Mouse (Mus musculus): ENCODE results near the gene Rpusd4. TPM values are rescaled to one million over a fixed set of nuclear protein-coding genes. Genes with fewer than 3 reads are reported as not detected.

Rpusd4 gene
- 15.8 and 19.0 TPM in 2 replicates for polyA plus RNA-seq (2014; fragmentation: Nextera tagmentation; extraction: Ambion mirVana)

DNA sequence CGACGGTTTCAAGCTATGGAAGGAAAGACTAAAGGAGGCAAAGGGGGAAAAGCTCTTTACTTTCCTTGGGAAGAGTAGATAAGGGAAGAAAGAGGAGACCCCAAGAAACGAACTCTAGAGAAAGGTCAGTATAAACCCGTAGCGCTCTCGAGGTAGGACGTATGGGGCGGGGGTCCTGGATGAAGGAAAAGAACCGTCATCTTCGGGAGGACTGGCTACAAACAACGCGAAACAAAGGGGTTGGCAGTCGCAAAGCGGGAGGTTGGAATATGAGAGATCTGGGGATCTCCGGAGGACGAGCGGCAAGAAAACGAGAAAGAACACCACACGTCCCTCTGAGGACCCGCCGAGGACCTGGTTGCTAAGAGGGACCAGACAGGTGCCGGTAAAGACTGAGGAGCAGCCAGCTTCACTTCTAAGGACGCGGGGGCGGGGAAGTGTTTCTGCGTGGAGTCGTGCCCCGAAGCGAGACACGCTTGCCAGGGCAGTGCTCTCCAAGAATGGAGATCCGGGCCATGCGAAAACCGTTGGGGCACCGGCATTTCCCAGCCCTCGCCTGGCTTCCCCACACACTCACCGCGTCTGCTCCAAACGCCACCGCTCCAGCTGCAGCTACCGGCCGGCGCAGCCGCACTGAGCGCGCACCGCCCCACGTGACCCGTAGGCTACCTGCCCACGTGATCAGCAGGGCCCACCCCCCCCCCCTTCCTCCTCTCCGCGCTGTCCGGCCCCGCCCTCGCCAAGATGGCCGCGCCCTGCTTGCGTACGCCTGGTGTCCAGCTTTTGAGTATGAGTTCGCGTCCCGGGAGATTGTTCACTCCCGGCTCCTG lies at the start of gene Rpusd4, which contains the start of gene Fam118b:
Gene Rpusd4 (plus strand): TSS at position 720 of the 830 bp plus-strand sequence.
Gene Fam118b (minus strand): TSS at position 660 of the 830 bp plus-strand sequence.
- under 1% methylated on average over 62 of the region's 62 CpGs for WGBS
- H3K9ac ChIP-seq (replicated peaks; ENCODE audit: low read depth, low read length): peak within 1 kb of the TSS; percentile 83
- peak within 1 kb of the TSS; percentile 82 for H3K27ac ChIP-seq (ENCODE audit: low read depth, low read length)
- no peaks in the 10 kb centered on the region for H3K27me3 ChIP-seq (ENCODE audit: control insufficient read depth, insufficient read depth, low read length)
- peaks cover under 1% of the 10 kb centered on the region; the same call in 1 of the 2 replicates for H3K36me3 ChIP-seq (ENCODE audit: control insufficient read depth, insufficient read depth, low read length)
- peak; percentile 96 for ATAC-seq (ENCODE audit: low read depth)
- H3K4me2 ChIP-seq (ENCODE audit: low read depth, low read length): peak within 1 kb of the TSS; percentile 78
- peaks cover 9% of the 10 kb centered on the region; the same call in 1 of the 2 replicates for H3K4me1 ChIP-seq (ENCODE audit: control insufficient read depth, insufficient read depth, low read length)
- peak within 1 kb of the TSS; percentile 78 for H3K4me3 ChIP-seq (ENCODE audit: low read depth, low read length)
- H3K9me3 ChIP-seq (ENCODE audit: control insufficient read depth, low read length): no peaks in the 10 kb centered on the region

DNA sequence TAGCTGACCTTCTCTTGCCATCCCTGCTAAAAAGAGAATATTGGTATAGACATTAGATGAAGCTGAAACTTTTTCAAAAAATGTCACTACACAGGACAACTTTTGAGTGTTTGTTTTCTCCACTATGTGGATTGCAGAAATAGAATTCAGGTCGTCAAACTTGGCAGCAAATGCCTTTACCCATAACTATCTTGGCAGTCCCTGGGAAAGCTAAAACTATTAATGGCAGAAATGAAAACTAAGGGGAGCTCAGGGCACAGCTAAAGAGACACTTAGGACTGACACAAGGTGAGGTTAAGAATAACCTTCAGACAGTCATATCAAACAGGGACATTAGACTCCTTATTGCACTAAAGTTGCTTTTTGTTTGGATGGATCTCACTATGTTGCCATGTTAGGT lies 49.7 kb upstream of the Rpusd4 start:
- no peak for ATAC-seq (ENCODE audit: low read depth)
- Histone ChIP-seq H3K4me3 (ENCODE audit: low read depth, low read length) (no peak overlapping the region), H3K4me1 (ENCODE audit: control insufficient read depth, insufficient read depth, low read length) (no peaks in the 10 kb centered on the region), H3K27me3 (ENCODE audit: control insufficient read depth, insufficient read depth, low read length) (no peaks in the 10 kb centered on the region), H3K9ac (replicated peaks; ENCODE audit: low read depth, low read length) (no peak overlapping the region), H3K9me3 (ENCODE audit: control insufficient read depth, low read length) (no peaks in the 10 kb centered on the region), H3K36me3 (ENCODE audit: control insufficient read depth, insufficient read depth, low read length) (peaks cover 54% of the 10 kb centered on the region), H3K4me2 (ENCODE audit: low read depth, low read length) (no peak overlapping the region), H3K27ac (ENCODE audit: low read depth, low read length) (no peak overlapping the region)
- WGBS: 90% methylated on average over 1 of the region's 1 CpGs

DNA sequence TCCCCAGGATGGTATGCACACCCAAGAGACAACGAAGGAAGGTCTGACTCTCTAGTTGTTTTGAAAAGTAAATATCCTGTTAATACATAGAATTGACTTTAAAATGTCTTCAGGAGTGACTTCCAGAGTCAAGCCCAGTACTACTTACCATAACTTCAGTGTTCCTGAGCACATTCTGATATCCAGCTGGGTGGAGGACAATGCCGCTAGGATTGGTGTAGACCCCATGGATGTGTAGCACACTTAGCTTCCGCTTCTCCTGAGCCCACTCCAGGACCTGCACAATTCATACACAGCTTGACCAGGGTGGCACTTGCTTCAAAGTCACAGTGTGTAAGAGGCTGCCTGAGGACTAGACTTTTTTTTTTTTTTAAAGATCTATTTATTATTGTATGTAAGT lies 44.2 kb upstream of the Rpusd4 start:
- Histone ChIP-seq H3K27ac (ENCODE audit: low read depth, low read length) (no peak overlapping the region), H3K9me3 (ENCODE audit: control insufficient read depth, low read length) (no peaks in the 10 kb centered on the region), H3K4me1 (ENCODE audit: control insufficient read depth, insufficient read depth, low read length) (no peaks in the 10 kb centered on the region), H3K27me3 (ENCODE audit: control insufficient read depth, insufficient read depth, low read length) (no peaks in the 10 kb centered on the region), H3K4me2 (ENCODE audit: low read depth, low read length) (no peak overlapping the region), H3K36me3 (ENCODE audit: control insufficient read depth, insufficient read depth, low read length) (peaks cover 24% of the 10 kb centered on the region), H3K9ac (replicated peaks; ENCODE audit: low read depth, low read length) (no peak overlapping the region), H3K4me3 (ENCODE audit: low read depth, low read length) (no peak overlapping the region)
- 93% methylated on average over 3 of the region's 3 CpGs for WGBS
- ATAC-seq (ENCODE audit: low read depth): no peak

DNA sequence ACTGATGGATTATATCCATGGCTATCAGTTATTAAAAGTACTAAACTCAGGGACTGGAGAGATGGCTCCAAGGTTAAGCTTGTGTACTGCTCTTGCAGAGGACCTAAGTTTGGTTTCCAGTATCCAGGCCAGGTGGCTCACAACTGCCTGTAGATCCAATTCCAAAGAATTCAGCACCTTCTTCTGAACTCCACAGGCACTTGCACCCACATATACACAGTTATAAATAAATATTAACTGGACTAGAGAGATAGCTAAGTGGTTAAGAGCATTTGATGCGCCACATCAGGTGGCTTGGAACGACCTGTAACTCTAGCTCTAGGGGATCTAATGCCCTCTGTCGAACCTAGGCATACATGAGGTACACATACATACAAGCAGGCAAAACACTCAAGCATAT lies 39.0 kb upstream of the Rpusd4 start:
- Histone ChIP-seq H3K9me3 (ENCODE audit: control insufficient read depth, low read length) (no peaks in the 10 kb centered on the region), H3K27ac (ENCODE audit: low read depth, low read length) (no peak overlapping the region), H3K9ac (replicated peaks; ENCODE audit: low read depth, low read length) (no peak overlapping the region), H3K4me3 (ENCODE audit: low read depth, low read length) (no peak overlapping the region), H3K36me3 (ENCODE audit: control insufficient read depth, insufficient read depth, low read length) (no peaks in the 10 kb centered on the region; the same call in 1 of the 2 replicates), H3K27me3 (ENCODE audit: control insufficient read depth, insufficient read depth, low read length) (no peaks in the 10 kb centered on the region), H3K4me2 (ENCODE audit: low read depth, low read length) (no peak overlapping the region), H3K4me1 (ENCODE audit: control insufficient read depth, insufficient read depth, low read length) (no peaks in the 10 kb centered on the region)
- 95% methylated on average over 3 of the region's 3 CpGs for WGBS
- ATAC-seq (ENCODE audit: low read depth): no peak

DNA sequence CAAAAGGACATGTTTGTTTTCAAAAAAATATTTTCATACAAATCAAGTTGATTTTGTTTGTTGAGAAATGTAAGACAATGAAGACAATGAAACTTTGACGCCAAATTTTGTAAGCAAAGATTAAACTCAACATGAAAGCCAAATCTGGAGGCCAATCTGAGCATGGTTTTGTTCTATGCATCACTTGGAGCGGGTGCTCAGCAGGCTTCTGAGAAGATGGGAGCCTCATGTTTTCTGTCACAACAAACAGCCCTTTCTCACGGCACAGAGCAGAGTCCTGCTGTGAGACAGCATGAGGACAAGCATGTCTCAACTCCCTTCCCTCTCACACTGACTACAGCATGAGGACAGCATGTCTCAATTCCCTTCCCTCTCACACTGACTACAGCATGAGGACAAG lies 31.7 kb upstream of the Rpusd4 start:
- H3K9me3 ChIP-seq (ENCODE audit: control insufficient read depth, low read length): no peaks in the 10 kb centered on the region
- H3K36me3 ChIP-seq (ENCODE audit: control insufficient read depth, insufficient read depth, low read length): peaks cover 3% of the 10 kb centered on the region; the same call in 1 of the 2 replicates
- no peaks in the 10 kb centered on the region for H3K27me3 ChIP-seq (ENCODE audit: control insufficient read depth, insufficient read depth, low read length)
- H3K9ac ChIP-seq (replicated peaks; ENCODE audit: low read depth, low read length): no peak overlapping the region
- no peaks in the 10 kb centered on the region for H3K4me1 ChIP-seq (ENCODE audit: control insufficient read depth, insufficient read depth, low read length)
- H3K27ac ChIP-seq (ENCODE audit: low read depth, low read length): no peak overlapping the region
- 63% methylated on average over 3 of the region's 3 CpGs for WGBS
- H3K4me3 ChIP-seq (ENCODE audit: low read depth, low read length): no peak overlapping the region
- no peak overlapping the region for H3K4me2 ChIP-seq (ENCODE audit: low read depth, low read length)
- no peak for ATAC-seq (ENCODE audit: low read depth)

DNA sequence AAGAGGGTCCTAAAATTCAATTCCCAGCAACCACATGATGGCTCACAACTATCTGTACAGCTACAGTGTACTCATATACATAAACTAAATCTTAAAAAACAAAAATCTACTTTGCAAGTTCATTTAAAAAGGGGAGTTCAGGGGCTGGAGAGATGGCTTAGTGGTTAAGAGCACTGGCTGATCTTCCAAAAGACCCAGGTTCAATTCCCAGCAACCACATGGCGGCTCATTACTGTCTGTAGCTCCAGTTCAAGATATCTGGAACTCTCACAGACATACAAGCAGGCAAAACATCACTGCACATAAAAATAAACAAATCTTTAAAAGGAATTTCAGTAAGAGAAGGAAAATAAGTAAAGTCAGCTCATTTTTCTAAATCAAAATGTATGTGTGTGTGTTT lies 29.3 kb upstream of the Rpusd4 start:
- Histone ChIP-seq H3K9me3 (ENCODE audit: control insufficient read depth, low read length) (no peaks in the 10 kb centered on the region), H3K9ac (replicated peaks; ENCODE audit: low read depth, low read length) (no peak overlapping the region), H3K4me3 (ENCODE audit: low read depth, low read length) (no peak overlapping the region), H3K27me3 (ENCODE audit: control insufficient read depth, insufficient read depth, low read length) (no peaks in the 10 kb centered on the region), H3K27ac (ENCODE audit: low read depth, low read length) (no peak overlapping the region), H3K4me1 (ENCODE audit: control insufficient read depth, insufficient read depth, low read length) (no peaks in the 10 kb centered on the region), H3K36me3 (ENCODE audit: control insufficient read depth, insufficient read depth, low read length) (0 out of 2 replicates have a peak, but pooled peaks cover 3% of the 10 kb centered on the region), H3K4me2 (ENCODE audit: low read depth, low read length) (no peak overlapping the region)
- 97% methylated on average over 1 of the region's 1 CpGs for WGBS
- no peak for ATAC-seq (ENCODE audit: low read depth)

DNA sequence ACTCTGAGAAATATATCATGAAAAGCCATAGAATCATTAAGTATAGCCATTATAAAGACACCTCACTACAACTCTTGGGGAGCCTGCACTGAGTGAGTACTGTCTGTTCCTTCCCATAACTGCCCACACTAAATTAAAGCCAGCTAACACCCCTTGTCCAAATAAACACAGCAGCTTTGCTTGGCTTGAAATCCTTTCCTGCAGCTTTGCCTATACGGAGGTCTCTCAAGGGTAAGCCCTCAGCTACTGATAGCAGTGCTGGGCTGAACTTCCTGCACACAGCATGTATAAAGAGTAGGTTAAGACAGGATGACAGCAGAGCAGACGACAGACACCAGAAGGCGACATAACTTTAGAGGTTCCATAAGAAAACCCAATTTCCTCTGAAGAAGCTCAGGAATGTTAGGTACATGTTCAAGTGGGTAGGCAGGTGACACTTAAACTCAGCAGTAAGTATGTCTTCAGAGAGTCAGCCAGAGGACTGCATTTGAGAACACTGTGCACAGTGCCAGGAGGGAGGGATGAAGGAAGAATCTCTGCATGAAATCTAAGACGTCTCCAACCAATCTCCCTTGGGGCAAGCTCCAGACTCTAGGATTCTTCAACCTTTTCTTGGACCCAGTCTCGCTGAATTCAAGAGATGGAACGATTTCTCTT lies 28.6 kb upstream of the Rpusd4 start:
- Histone ChIP-seq H3K9me3 (ENCODE audit: control insufficient read depth, low read length) (no peaks in the 10 kb centered on the region), H3K36me3 (ENCODE audit: control insufficient read depth, insufficient read depth, low read length) (peaks cover 3% of the 10 kb centered on the region; the same call in 1 of the 2 replicates), H3K27me3 (ENCODE audit: control insufficient read depth, insufficient read depth, low read length) (no peaks in the 10 kb centered on the region), H3K4me2 (ENCODE audit: low read depth, low read length) (no peak overlapping the region), H3K27ac (ENCODE audit: low read depth, low read length) (no peak overlapping the region), H3K9ac (replicated peaks; ENCODE audit: low read depth, low read length) (no peak overlapping the region), H3K4me3 (ENCODE audit: low read depth, low read length) (no peak overlapping the region), H3K4me1 (ENCODE audit: control insufficient read depth, insufficient read depth, low read length) (no peaks in the 10 kb centered on the region)
- no peak for ATAC-seq (ENCODE audit: low read depth)
- WGBS: 89% methylated on average over 6 of the region's 6 CpGs

DNA sequence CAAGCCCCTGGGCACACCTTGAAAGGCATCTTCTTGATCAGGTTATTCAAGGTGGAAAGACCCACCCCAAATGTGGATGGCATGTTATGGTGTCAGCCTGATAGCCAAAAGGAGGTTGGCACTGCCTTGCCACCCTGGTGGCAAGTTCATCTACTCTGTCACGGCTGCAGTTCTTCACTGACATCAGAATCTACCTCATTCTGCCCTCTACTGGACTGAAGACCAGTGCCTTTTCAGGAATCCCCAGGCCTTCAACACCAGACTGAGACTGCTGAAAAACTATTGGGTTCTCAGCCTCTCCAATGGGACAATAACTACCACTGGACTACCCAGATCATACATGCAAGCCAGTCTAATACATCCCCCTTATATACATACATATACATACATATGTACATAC lies 27.9 kb upstream of the Rpusd4 start:
- Histone ChIP-seq H3K27me3 (ENCODE audit: control insufficient read depth, insufficient read depth, low read length) (no peaks in the 10 kb centered on the region), H3K36me3 (ENCODE audit: control insufficient read depth, insufficient read depth, low read length) (peaks cover 2% of the 10 kb centered on the region; the same call in 1 of the 2 replicates), H3K27ac (ENCODE audit: low read depth, low read length) (no peak overlapping the region), H3K9me3 (ENCODE audit: control insufficient read depth, low read length) (no peaks in the 10 kb centered on the region), H3K4me1 (ENCODE audit: control insufficient read depth, insufficient read depth, low read length) (no peaks in the 10 kb centered on the region), H3K4me3 (ENCODE audit: low read depth, low read length) (no peak overlapping the region), H3K4me2 (ENCODE audit: low read depth, low read length) (no peak overlapping the region), H3K9ac (replicated peaks; ENCODE audit: low read depth, low read length) (no peak overlapping the region)
- 68% methylated on average over 1 of the region's 1 CpGs for WGBS
- ATAC-seq (ENCODE audit: low read depth): no peak

DNA sequence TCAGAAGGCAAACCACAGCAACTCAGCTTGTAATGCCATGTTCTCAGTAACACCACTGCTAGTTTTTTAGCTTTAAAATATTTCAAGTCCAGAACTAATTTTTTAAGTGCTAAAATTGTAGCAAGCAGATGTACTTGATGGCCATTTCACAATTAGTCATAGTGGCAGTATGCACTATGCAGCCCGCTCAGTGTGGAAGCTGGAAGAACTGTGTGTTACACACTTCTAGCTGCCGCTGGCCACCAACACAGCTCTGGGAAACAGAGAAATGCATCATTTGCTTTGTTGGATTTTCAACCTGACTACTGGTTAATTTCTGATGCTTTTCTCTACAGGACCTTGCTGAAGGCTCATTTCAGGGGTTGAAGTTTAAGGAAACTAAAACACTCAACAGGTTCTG lies 20.3 kb upstream of the Rpusd4 start:
- no peak for ATAC-seq (ENCODE audit: low read depth)
- H3K36me3 ChIP-seq (ENCODE audit: control insufficient read depth, insufficient read depth, low read length): no peaks in the 10 kb centered on the region; the same call in 1 of the 2 replicates

More for the DNA sequence above, 20.3 kb upstream of the Rpusd4 start:
- Histone ChIP-seq H3K27ac (ENCODE audit: low read depth, low read length) (no peak overlapping the region), H3K27me3 (ENCODE audit: control insufficient read depth, insufficient read depth, low read length) (no peaks in the 10 kb centered on the region), H3K4me3 (ENCODE audit: low read depth, low read length) (no peak overlapping the region), H3K4me1 (ENCODE audit: control insufficient read depth, insufficient read depth, low read length) (no peaks in the 10 kb centered on the region), H3K9me3 (ENCODE audit: control insufficient read depth, low read length) (no peaks in the 10 kb centered on the region), H3K4me2 (ENCODE audit: low read depth, low read length) (no peak overlapping the region), H3K9ac (replicated peaks; ENCODE audit: low read depth, low read length) (no peak overlapping the region)
- 94% methylated on average over 2 of the region's 2 CpGs for WGBS
